Mouse (Mus musculus) small intestine, adult 10 weeks (tissue): ENCODE measurements around the gene Tas2r129. TPM values are rescaled to one million over a fixed set of nuclear protein-coding genes. Genes with fewer than 3 reads are reported as not detected.

ENCODE experiments used
- polyA plus RNA-seq: library from polyadenylated mRNA; stranded (reverse); fragments of 350-450 nt; fragmentation: Illumina TruSeq; extraction: RNeasy Lipid Tissue Mini Kit (QIAGEN cat#74804); gene quantifications from one replicate; pipeline ENCODE4 v1.2.3, GENCODE M21; 2014; ENCODE audit warnings: low replicate concordance

Tas2r129 gene
- polyA plus RNA-seq, result not detected

GRCm38 (mm10) chr6:132950802-132951201 lies at the start of gene Tas2r129:
TSS of gene Tas2r129 (plus strand) at chr6:132951102.

GRCm38 (mm10) chr6:132909351-132909750 lies 41.6 kb upstream of the Tas2r129 start, which contains the start of gene Tas2r125:
TSS of gene Tas2r125 (plus strand) at chr6:132909651.

GRCm38 (mm10) chr6:132957819-132958218 lies 6.9 kb downstream of the Tas2r129 start, which contains the start of gene Tas2r131:
TSS of gene Tas2r131 (minus strand) at chr6:132957919.

GRCm38 (mm10) chr6:132980865-132981264 lies 30.0 kb downstream of the Tas2r129 start, which contains the start of gene Tas2r109:
TSS of gene Tas2r109 (minus strand) at chr6:132980965.

Other genes starting within 250 kb of the Tas2r129 start
- not detected for gene Tas2r122, start 239.2 kb upstream of the Tas2r129 start, polyA plus RNA-seq
- gene Tas2r115, start 213.1 kb upstream of the Tas2r129 start, polyA plus RNA-seq, result not detected
- not detected for gene Tas2r124, start 196.4 kb upstream of the Tas2r129 start, polyA plus RNA-seq
- gene Tas2r102, start 189.0 kb upstream of the Tas2r129 start, polyA plus RNA-seq, result not detected
- not detected for gene Tas2r136, start 172.9 kb upstream of the Tas2r129 start, polyA plus RNA-seq
- not detected for gene Tas2r117, start 148.3 kb upstream of the Tas2r129 start, polyA plus RNA-seq
- gene Tas2r123, start 104.0 kb upstream of the Tas2r129 start, polyA plus RNA-seq, result not detected
- gene Tas2r116, start 95.7 kb upstream of the Tas2r129 start, polyA plus RNA-seq, result not detected
- gene Tas2r110, start 83.1 kb upstream of the Tas2r129 start, polyA plus RNA-seq, result not detected
- not detected for gene Tas2r113, start 58.1 kb upstream of the Tas2r129 start, polyA plus RNA-seq
- gene Tas2r125, start 41.5 kb upstream of the Tas2r129 start, polyA plus RNA-seq, result not detected
- not detected for gene Tas2r131, start 6.8 kb downstream of the Tas2r129 start, polyA plus RNA-seq
- gene Tas2r109, start 29.9 kb downstream of the Tas2r129 start, polyA plus RNA-seq, result not detected
- not detected for gene Tas2r103, start 86.0 kb downstream of the Tas2r129 start, polyA plus RNA-seq
- not detected for gene Tas2r140, start 104.7 kb downstream of the Tas2r129 start, polyA plus RNA-seq
- gene Smim10l1, start 153.8 kb downstream of the Tas2r129 start, polyA plus RNA-seq, result 159 TPM